In the genomic region with DNA sequence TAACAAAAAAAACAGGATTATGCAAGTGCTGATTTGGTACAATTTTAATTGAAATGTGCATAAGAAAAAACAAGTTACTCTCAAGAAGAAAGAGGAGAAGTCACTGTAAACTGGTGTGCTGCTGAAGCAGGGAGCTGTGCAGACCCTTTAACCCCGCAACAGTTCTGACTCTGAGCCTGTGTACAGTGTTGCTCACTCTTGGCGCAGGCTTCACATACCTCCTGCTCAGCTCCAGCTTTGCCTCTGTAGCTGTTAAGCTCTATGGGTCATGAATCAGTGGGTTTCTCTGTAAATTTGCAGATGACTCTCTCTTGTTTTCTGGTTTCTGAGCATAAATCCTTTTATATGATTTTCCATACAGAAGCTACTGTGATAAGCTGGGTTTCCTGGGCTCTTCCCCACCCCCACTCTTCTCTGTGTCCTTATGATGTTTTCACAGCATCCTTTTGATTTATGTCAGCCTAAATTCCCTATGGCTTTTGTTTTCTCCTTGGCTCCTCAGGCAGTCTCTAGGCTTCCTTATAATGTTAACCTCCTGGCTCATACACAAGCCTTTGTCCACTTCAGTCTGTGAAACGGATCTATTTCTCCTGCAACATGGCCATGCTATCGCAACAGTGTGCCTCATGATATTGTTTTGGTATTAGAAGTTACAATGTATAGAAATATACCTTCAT, we compare ENCODE assay signal across 13 mouse cellular contexts. TPM values are rescaled to one million over a fixed set of nuclear protein-coding genes. Genes with fewer than 3 reads are reported as not detected.
A peak's percentile ranks its signal among the peaks of the same experiment; 100 is the strongest.
DNase-seq lines count a peak whose midpoint lies in the region; ATAC-seq lines count a peak whose summit lies in the region.
"Had no signal": no experiment of that assay in that cellular context is flagged by ENCODE, and none has a peak within 500 bp of the region (broad histone marks: within the 10 kb centered on the region; RNA-seq: fewer than 3 reads in every experiment).

No protein-coding gene starts in this region.

- peak; percentile 32 for DNase-seq in embryo, embryonic 11 days
- no peak for DNase-seq in embryo, embryonic 10 days (ENCODE audit: low spot score)
- no peak for DNase-seq in midbrain, embryonic 10.5 days (ENCODE audit: low spot score)
- DNase-seq in limb, embryonic 10.5 days (ENCODE audit: low spot score) = no peak
- DNase-seq in gastrocnemius, adult 18-20 months (ENCODE audit: low spot score) = no peak
- no peak for DNase-seq in adrenal gland, postnatal 14 days
- DNase-seq: gastrocnemius, postnatal 25 days; liver; lung, postnatal 10 days had no signal

- peak overlapping the region; percentile 35 for H3K27ac ChIP-seq in midbrain, embryonic 12.5 days (replicated peaks)
- H3K27ac ChIP-seq in midbrain, embryonic 10.5 days (replicated peaks) = no peak overlapping the region
- peak overlapping the region; percentile 54 for H3K27ac ChIP-seq in limb, embryonic 10.5 days
- H3K27ac ChIP-seq: heart, embryonic 15.5 days had no signal

- WGBS in midbrain, embryonic 12.5 days = 50% methylated on average over 4 of the region's 4 CpGs
- 65% methylated on average over 4 of the region's 4 CpGs for WGBS in midbrain, embryonic 10.5 days
- 71% methylated on average over 4 of the region's 4 CpGs for WGBS in limb, embryonic 10.5 days

- H3K4me1 ChIP-seq in midbrain, embryonic 12.5 days = no peaks in the 10 kb centered on the region
- peaks cover 8% of the 10 kb centered on the region for H3K4me1 ChIP-seq in midbrain, embryonic 10.5 days
- H3K4me1 ChIP-seq in limb, embryonic 10.5 days = peaks cover 18% of the 10 kb centered on the region
- H3K4me1 ChIP-seq: heart, embryonic 15.5 days had no signal

- peak; percentile 68 for ATAC-seq in midbrain, embryonic 12.5 days (ENCODE audit: low FRiP score, low read depth)
- ATAC-seq in frontal cortex, adult (ENCODE audit: low TSS enrichment) = no peak
- ATAC-seq: intestine, embryonic 16.5 days had no signal

- H3K9ac ChIP-seq in midbrain, embryonic 12.5 days (replicated peaks) = 0 out of 2 replicates have a peak overlapping the region, but pooled peaks have one; percentile 3
- H3K9ac ChIP-seq: heart, embryonic 15.5 days had no signal

- no peak overlapping the region for H3K4me2 ChIP-seq in midbrain, embryonic 12.5 days (replicated peaks)
- H3K4me2 ChIP-seq: heart, embryonic 15.5 days had no signal

- no peaks in the 10 kb centered on the region for H3K27me3 ChIP-seq in midbrain, embryonic 12.5 days
- no peaks in the 10 kb centered on the region for H3K27me3 ChIP-seq in midbrain, embryonic 10.5 days (ENCODE audit: low read depth, poor library complexity, severe bottlenecking)
- H3K27me3 ChIP-seq in limb, embryonic 10.5 days (ENCODE audit: low read depth, poor library complexity, severe bottlenecking) = no peaks in the 10 kb centered on the region
- H3K27me3 ChIP-seq: heart, embryonic 15.5 days had no signal

- no peaks in the 10 kb centered on the region for H3K9me3 ChIP-seq in midbrain, embryonic 12.5 days
- H3K9me3 ChIP-seq in midbrain, embryonic 10.5 days (replicated peaks) = no peaks in the 10 kb centered on the region
- no peaks in the 10 kb centered on the region for H3K9me3 ChIP-seq in limb, embryonic 10.5 days (replicated peaks)
- H3K9me3 ChIP-seq: heart, embryonic 15.5 days had no signal

- no peaks in the 10 kb centered on the region for H3K36me3 ChIP-seq in midbrain, embryonic 12.5 days
- H3K36me3 ChIP-seq in midbrain, embryonic 10.5 days = no peaks in the 10 kb centered on the region
- no peaks in the 10 kb centered on the region for H3K36me3 ChIP-seq in limb, embryonic 10.5 days
- H3K36me3 ChIP-seq: heart, embryonic 15.5 days had no signal

- no peak overlapping the region for H3K4me3 ChIP-seq in midbrain, embryonic 12.5 days
- no peak overlapping the region for H3K4me3 ChIP-seq in midbrain, embryonic 10.5 days
- H3K4me3 ChIP-seq in limb, embryonic 10.5 days = no peak overlapping the region
- H3K4me3 ChIP-seq: heart, embryonic 15.5 days had no signal

RNA-seq across cellular contexts. Expression of a gene that starts 30.1 kb away (rescaled TPM):
- 9.9 and 12.2 TPM in 2 replicates for polyA plus RNA-seq in midbrain, embryonic 12.5 days (2016; fragmentation: Nextera tagmentation; extraction: Ambion mirVana)
- polyA plus RNA-seq in midbrain, embryonic 10.5 days (2016; fragmentation: Nextera tagmentation; extraction: Ambion mirVana) = 2.0 and 2.7 TPM in 2 replicates
- polyA plus RNA-seq in limb, embryonic 10.5 days (2016; fragmentation: Nextera tagmentation; extraction: Ambion mirVana) = 9.4 and 10.3 TPM in 2 replicates
- total RNA-seq in gastrocnemius, adult 18-20 months (2021) = under 1 TPM; 0.78 to 0.84 TPM
- 3.8 and 5.3 TPM in 2 replicates for total RNA-seq in adrenal gland, postnatal 14 days (2021)
